Mouse (Mus musculus) ES-E14 (cell line): Measurements from ENCODE around the gene Rps10.

Experiments used
- CHD2 ChIP-seq: IDR thresholded peaks from 2 replicates; pipeline ENCODE4 v1.6.1; 2014; ENCODE audit warnings: mild to moderate bottlenecking, low read depth, low read length, inconsistent platforms
- HCFC1 ChIP-seq: IDR thresholded peaks from 2 replicates; pipeline ENCODE4 v1.6.1; 2012; ENCODE audit warnings: low read length, inconsistent platforms, borderline replicate concordance; ENCODE audit not compliant: insufficient read depth
- MAFK ChIP-seq: IDR thresholded peaks from 2 replicates; pipeline ENCODE4 v1.6.1; 2014; ENCODE audit warnings: mild to moderate bottlenecking, low read depth, low read length, inconsistent platforms; ENCODE audit not compliant: insufficient read depth
- ZC3H11A ChIP-seq: IDR thresholded peaks from 2 replicates; pipeline ENCODE4 v1.6.1; 2012; ENCODE audit warnings: low read depth, mild to moderate bottlenecking, inconsistent platforms, low read length, borderline replicate concordance
- ZNF384 ChIP-seq: IDR thresholded peaks from 2 replicates; pipeline ENCODE4 v1.6.1; 2012; ENCODE audit warnings: low read depth, low read length, inconsistent platforms

- TF ChIP-seq CHD2 (no peak), ZNF384 (peak; percentile 90), HCFC1 (no peak), MAFK (no peak), ZC3H11A (peak; percentile 57; the same call in 1 of the 2 replicates)
Observed at GRCm38 (mm10) chr17:27650160-27650559, 13.7 kb upstream of the Rps10 start.
